Mouse (Mus musculus): ENCODE data around the gene Spg7. TPM values are rescaled to one million over a fixed set of nuclear protein-coding genes. Genes with fewer than 3 reads are reported as not detected.
"Not testable (repeated sequence)": the region's sequence is repeated elsewhere in the genome, so short reads cannot be mapped to it uniquely, and the experiment has no call there.

The Spg7 gene
- total RNA-seq (2021) (10 to 100 TPM; 78.4 to 80.1 TPM), polyA plus RNA-seq (2012; rRNA removed) (246 and 255 TPM in 2 replicates)
- long read RNA-seq, transcript Spg7-209 (17 exons, 2,896 nt) = major isoform, 78 of 107 reads
- long read RNA-seq, partial matches to known transcripts = 9 of 107 reads
- long read RNA-seq, other reads (novel, unspliced or antisense) = 20 of 107 reads

DNA sequence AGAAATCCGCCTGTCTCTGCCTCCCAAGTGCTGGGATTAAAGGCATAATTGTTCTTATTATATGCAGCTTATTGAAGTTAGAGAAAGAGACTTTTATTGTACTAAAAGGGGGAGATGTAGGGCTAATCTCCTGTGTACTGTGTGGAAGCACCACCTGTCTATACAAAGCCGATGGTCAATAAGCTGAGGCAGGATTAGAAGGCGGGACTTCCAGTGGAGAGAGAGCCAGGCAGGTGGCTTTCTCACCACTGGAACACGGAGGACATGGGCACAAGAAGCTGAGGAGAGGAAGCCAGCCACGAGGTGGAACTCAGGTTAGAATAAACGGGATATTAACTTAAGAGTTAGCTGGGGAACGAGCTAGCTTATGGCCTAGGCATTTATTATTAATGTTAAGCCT lies at the start of gene Spg7:
TSS of gene Spg7 (plus strand) at position 222 of the 400 bp plus-strand sequence.
- no peak for DNase-seq

DNA sequence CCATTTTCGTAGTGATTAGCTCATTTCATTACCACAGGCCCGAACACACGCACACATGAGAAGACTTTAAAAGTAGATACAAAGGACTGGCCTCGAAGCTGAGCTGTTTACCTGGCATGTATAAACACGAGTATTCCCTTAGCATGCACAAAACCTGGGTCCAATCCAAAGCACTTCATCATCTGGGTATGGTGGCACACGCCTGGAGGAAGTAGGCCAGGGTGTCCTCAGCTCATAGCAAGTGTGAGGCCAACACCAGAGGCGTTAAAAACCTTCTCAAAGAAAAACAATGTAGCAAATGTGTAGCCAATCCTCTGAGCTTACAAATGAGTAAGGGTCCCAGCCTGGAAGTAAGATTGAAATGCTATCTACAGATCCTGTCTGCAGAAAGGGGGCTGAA lies 48.3 kb upstream of the Spg7 start:
- peak; percentile 37 for DNase-seq

DNA sequence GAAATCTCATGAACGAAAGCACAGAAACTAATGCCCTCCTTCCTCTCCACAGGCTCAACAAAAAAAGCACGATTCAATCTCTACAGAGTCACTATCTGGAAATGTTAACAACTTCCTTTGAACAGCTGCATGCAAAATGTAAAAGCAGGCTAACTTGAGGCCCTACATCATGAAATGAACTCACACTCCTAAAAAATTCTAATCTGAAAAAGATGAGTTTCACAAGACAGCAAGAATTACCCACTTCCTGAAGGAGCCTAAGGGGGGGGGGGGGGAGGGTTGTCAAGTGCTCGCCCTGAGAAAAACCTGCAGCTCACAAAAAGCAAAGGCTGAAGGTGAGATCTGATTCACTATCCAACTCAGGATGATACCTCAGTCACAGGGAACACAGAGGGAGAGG lies 47.7 kb upstream of the Spg7 start:
- DNase-seq = no peak

- no peak for DNase-seq
Observed at GRCm38 (mm10) chr8:123017143-123017542, 45.6 kb upstream of the Spg7 start.

DNA sequence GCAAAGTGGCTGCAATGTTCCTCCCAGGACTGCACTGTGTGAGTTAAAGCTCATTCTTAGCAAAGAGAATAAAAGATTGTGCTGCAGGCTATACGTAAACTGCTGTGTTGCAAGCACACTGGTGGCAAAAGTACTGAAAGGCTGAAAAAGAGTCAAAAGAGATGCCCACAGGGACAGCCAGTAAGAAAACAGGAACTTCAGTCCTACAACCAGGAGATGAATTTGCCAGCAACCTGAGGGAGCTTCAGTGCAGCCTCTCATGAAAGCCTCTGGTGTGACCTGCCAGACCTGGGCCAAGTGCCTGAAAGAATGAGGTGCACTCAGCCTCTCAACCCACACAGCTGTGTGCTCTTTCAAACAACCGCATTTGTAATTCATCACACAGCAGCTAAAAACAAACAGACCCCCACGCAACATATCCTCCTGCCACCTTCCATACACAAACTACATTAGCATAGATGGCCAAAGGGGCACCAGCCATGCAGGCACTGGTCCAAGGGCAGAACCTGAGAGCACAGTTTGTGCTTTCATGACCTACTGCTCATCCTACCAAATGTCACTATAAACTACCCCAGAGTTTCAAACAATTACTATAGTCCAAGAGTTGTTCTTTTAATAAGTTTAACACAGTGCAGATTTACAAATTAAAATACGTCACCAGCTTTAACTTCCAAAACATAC lies 44.1 kb upstream of the Spg7 start:
- no peak for DNase-seq

- DNase-seq = no peak
Observed at GRCm38 (mm10) chr8:123020084-123020483, 42.7 kb upstream of the Spg7 start.

DNA sequence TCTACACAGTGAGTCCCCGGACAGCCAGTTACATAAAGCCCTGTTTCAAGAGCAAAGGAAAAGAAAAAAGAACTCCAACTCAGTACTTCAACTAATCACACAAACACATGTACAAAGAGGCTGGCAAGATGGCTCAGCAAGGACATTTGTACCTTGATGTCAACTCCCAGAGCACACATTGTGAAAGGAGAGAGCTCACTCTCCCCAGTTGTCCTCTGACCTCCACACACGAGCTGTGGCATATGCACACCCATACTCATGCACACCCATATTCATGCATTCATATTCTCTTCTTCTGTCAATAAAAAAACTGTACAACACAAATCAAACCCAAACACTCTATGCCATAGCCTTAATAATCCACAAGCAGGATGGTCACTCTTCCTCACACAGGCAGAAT lies 41.9 kb upstream of the Spg7 start:
- DNase-seq = no peak

- peak; percentile 69 for DNase-seq
Observed at GRCm38 (mm10) chr8:123021259-123021658, 41.5 kb upstream of the Spg7 start.

- no peak for DNase-seq
Observed at GRCm38 (mm10) chr8:123022727-123023126, 40.0 kb upstream of the Spg7 start.

- DNase-seq = peak; percentile 51
Observed at GRCm38 (mm10) chr8:123024226-123024625, 38.5 kb upstream of the Spg7 start.

- no peak for DNase-seq
Observed at GRCm38 (mm10) chr8:123025951-123026351, 36.8 kb upstream of the Spg7 start.

DNA sequence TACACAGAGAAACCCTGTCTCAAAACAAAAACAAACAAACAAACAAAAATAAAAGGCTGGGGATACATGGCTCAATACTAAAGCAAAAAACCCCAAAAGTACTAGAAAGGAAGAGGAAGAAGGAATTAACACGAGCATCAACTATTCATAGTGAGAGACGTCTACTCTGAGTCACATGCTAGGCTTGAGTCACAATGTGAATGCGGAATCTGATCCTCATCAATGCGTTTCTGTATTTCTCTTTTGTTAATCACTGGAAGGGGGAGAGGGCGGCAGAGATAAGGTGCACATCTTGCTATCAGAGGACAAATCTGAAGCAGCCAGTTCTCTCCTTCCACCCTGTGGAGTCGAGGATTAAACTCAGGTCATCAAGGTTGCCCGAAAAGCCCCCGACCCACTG lies 35.0 kb upstream of the Spg7 start:
- DNase-seq = no peak

GRCm38 (mm10) chr8:123030091-123030490 lies 32.7 kb upstream of the Spg7 start:
- not testable (repeated sequence) for DNase-seq

DNA sequence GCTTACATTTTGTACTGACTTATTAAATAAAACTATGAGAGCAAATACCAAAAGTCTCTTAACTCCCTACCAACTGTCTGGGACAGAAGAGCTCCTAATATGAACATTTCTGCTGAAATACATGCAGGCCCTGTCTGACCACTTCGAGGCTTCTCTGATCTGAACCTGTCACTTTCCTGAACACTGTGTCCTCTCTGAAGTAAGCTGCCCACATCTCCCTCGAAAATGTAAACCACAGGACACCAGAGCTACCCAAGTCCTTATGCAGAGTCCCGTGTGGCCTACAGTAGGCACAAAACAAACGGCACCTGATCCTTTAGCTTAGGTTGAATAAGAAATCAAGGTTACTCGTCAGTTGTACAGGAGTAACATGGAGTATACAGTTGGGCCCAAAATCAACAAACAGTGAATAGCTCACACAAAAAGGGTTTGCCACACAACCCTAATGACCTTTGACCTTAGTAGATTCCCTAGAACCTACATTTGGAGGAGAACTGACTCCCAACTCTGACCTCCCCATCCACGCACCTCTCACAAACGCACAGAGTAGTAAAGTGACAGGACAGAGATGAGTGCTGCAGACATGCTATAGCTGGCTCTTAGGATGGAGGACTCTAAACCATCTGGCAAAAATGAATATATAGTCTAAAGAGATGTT lies 31.3 kb upstream of the Spg7 start:
- no peak for DNase-seq

- DNase-seq = no peak
Observed at GRCm38 (mm10) chr8:123032730-123033129, 30.0 kb upstream of the Spg7 start.

DNA sequence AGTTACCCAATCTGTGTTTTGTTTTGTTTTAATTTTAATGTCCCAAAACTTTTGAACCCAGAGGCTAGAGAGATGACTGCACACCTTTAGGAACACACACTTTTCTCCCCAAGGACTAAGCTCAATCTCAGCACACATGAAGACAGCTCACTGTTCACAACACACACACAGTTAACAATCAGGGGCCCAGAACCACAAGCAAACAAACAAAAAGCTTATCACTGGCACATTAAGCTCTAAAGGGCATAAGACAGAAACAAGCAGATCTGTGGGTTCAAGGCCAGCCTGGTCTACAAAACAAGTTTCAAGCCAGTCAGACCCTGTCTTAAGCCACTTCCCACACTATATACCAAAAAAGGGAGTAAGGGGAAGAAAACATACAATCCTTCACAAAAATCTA lies 29.3 kb upstream of the Spg7 start:
- DNase-seq = no peak

- no peak for DNase-seq
Observed at GRCm38 (mm10) chr8:123034171-123034570, 28.6 kb upstream of the Spg7 start.

GRCm38 (mm10) chr8:123036956-123037355 lies 25.8 kb upstream of the Spg7 start:
- peak; percentile 31 for DNase-seq

DNA sequence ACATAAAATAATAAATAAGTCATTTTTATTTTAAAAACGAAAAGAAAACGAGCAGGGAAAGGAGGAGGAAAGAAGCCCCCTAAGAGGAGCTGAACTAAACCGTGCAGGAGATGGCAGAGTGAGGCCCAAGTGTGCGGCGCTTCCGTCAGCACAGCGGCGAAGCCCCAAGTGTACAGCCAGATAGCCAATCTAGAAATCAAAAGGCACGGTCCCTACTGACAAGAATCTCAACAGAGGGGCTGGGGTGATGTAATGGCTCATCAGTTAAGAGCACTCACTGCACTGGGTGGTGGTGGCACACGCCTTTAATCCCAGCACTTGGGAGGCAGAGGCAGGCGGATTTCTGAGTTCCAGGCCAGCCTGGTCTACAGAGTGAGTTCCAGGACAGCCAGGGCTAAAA lies 25.3 kb upstream of the Spg7 start:
- DNase-seq = no peak

DNA sequence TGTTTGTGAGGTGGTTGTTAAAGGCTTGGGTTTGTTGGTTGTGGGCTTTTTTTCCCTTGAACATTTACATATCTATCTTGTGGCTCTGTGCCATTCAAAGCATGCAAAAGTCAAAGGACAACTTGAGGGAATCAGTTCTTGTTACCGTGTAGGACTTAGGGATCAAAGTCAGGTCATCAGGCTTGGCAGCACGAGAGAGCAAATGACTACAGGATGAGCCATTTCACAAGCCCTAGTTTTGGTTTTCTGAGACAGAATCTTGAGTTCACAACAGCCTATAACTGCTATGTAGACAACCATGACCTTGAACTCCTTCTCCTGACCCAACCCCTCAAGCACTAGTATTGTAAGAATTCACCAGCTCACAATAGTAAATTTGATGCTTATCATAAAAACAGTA lies 24.4 kb upstream of the Spg7 start:
- DNase-seq = peak; percentile 30

DNA sequence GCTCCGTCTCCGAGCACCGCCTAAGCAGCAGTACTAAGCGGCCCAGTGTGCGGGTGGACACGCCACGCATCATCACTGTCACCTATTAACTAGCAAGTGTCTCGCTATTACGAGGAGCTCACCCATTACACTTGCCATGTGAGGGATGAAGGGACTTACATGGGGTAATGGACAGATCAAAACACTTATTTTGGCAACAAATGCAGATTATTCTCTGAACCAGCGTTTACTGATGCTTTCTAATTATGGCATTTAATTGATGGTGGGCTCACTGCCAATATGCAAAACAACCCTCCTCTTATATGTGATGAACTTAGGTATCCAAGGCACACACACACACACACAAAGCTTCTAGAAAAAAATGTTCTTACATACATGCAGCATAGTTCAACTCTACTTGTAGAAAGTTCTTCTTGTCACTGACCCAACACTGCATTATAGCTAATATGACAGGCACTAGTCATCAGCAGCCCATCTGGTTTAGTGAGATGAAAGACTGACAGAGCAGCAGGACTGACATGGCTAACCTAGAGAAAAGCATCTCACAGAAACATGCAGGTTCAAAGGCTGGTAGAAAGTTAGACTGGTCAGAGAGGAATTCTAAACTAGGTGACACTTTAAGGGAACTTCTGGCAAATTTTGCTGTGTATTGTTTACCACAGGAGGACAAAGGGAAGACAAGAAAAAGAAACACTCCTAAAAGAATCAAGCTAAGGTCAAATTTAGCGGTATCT lies 23.2 kb upstream of the Spg7 start:
- DNase-seq = no peak

GRCm38 (mm10) chr8:123040110-123040650 lies 22.6 kb upstream of the Spg7 start:
- DNase-seq = peak; percentile 26

All from adrenal gland, adult 2 months (tissue).